Mouse (Mus musculus) myocyte (in vitro differentiated cells): Measurements from ENCODE around the gene Pcyox1.

Experiments used
- MAX ChIP-seq: IDR thresholded peaks from one replicate; pipeline ENCODE4 v1.6.1; 2011; ENCODE audit warnings: low read depth, mild to moderate bottlenecking, control low read depth
- MYOG ChIP-seq, 3 experiments: IDR thresholded peaks; one replicate each; pipeline ENCODE4 v1.6.1; 2011; ENCODE audit warnings: control low read depth in 2 of 3, low read depth in 2 of 3, mild to moderate bottlenecking in 2 of 3; ENCODE audit not compliant: insufficient read length in 2 of 3, control insufficient read depth in 1 of 3, insufficient read depth in 1 of 3
- POLR2AphosphoS2 ChIP-seq: IDR thresholded peaks from one replicate; pipeline ENCODE4 v1.6.1; 2011; ENCODE audit warnings: low read depth, control low read depth; ENCODE audit not compliant: insufficient read length
- USF1 ChIP-seq: IDR thresholded peaks from one replicate; pipeline ENCODE4 v1.6.1; 2011; ENCODE audit warnings: low read depth, mild to moderate bottlenecking, control low read depth, moderate library complexity

- TF ChIP-seq MYOG (IDR thresholded peaks at IDR 0.05; ENCODE audit: control insufficient read depth in 1 of 3, insufficient read depth in 1 of 3, insufficient read length in 2 of 3, low read depth in 2 of 3) = no peak
- no peak for TF ChIP-seq POLR2AphosphoS2
- TF ChIP-seq MAX = no peak
- TF ChIP-seq USF1 = no peak
These were observed 42.0 kb downstream of the Pcyox1 start for GRCm38 (mm10) chr6:86354948-86355347.
